Mouse (Mus musculus) adipocyte (in vitro differentiated cells): ENCODE measurements at regions not wholly inside any gene's neighbourhood (a gene's known extent, or its start where the extent isn't known, plus 50 kb on each side); places are given as distances from the start of the nearest gene placed in this dataset.

Experiments
- DNase-seq: peaks from one replicate; pipeline ENCODE4 v3.0.0-alpha.2; 2016; ENCODE audit warnings: low spot score

- DNase-seq: no peak
Measured at GRCm38 (mm10) chr8:93689832-93690471, 119.8 kb upstream of the Gnao1 start.

DNA sequence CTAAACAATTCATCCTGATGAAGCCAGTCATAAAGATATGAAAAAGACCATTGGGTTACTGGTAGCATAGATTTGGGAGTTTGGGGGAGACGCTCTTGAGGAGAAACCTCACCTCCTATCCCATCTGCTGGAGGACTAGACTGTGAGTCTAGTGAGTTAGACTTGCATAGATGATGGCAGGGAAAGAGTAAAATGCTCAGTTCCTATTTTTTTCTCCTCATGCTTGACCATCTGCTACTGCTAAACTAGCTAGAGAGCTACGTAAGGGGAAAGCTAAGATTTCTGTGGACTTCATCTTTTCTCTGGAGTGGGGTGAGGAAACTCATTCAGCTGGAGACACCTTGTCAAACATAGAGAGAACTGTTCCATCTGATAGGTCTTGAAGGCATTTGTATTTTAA lies 118.4 kb upstream of the Gnao1 start:
- no peak for DNase-seq

GRCm38 (mm10) chr8:93691826-93692225 lies 117.9 kb upstream of the Gnao1 start:
- no peak for DNase-seq

DNA sequence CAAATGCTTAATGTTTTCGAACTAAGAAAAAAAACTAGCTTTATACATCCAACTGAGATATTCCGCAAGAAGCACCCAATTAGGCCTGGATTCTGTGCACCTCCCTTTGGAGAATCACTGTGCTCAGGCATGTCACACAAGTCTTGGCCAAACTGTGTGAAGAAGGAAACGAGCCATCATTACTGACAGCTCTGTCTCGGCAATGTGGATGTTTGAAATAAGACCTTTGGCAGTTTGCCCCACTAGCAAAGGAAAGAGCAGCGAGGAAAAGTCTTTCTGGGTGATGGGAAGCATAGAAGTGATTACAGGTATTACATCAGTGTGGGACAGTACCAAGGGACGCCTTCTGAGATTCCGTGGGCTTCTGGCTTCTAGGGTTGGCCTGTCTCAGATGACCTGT lies 112.6 kb upstream of the Gnao1 start:
- DNase-seq: peak; percentile 6

DNA sequence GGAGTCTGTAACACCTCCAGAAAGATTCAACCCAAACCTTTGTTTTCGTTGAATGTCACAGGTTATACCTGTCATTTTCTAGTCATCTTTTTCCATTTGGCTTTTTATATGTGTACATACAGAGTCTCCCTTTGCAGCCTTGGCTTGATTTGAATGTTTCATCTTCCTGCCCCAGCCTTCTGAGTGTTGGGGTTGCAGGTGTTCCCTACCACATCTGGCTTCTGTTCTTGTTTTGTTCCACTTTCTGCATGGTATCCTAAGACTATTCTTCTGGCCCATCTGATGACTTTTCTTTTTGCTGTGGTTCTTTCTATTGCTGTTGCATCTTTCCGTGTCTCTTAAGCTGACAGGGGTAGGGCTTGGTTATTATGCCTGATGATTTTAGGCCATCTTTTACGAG lies 111.3 kb upstream of the Gnao1 start:
- no peak for DNase-seq

DNA sequence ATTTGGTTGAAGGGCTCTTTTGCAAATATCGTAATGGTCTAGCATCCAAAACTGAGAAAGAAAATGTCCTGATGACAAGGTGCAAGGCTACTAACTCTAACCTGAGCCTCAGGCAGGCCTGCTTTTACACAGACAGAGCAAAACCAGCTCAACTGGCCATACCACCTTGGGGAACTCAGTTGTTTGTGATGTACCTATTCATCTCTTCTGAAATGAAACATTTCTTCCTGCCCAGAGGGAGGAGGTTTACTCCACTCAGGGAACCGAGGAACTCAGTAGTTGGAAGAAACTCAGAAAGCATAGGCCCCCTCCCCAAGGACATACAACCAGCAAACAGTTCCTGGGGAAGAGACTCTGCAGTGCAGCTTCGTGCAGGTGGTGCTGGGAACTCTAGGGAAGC lies 108.4 kb upstream of the Gnao1 start:
- DNase-seq: no peak

DNA sequence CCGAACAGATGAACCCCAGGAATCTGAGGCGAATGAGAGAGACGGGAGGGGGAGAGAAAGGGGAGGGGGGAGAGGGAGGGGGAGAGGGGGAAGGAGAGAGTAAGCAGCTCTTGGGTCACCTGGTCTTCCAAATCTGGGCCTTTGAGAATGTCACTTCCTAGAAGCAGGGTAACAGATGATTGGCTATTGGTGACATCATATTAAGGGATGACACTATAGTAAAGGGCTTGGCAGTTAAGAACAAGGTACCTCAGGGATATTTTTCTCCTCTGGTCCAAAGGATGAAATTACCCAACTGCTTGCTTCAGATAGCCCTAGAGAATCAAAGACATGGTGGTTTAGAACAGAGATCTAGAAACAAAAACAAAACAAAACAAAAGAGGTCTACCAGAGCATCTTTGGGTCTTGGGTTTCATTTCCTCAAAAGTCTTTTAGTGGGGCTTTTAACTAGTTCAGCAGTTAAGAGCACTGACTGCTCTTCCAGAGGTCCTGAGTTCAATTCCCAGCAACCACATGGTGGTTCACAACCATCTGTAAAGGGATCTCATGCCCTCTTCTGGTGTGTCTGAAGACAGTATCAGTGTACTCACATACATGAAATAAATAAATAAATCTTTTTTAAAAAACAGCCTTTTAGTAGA lies 97.6 kb upstream of the Gnao1 start:
- no peak for DNase-seq

- DNase-seq: no peak
Measured at GRCm38 (mm10) chr8:93713221-93713620, 96.5 kb upstream of the Gnao1 start.

- no peak for DNase-seq
Measured at GRCm38 (mm10) chr8:93724896-93725489, 84.8 kb upstream of the Gnao1 start.

- DNase-seq: no peak
Measured at GRCm38 (mm10) chr8:93729124-93729930, 80.4 kb upstream of the Gnao1 start.

DNA sequence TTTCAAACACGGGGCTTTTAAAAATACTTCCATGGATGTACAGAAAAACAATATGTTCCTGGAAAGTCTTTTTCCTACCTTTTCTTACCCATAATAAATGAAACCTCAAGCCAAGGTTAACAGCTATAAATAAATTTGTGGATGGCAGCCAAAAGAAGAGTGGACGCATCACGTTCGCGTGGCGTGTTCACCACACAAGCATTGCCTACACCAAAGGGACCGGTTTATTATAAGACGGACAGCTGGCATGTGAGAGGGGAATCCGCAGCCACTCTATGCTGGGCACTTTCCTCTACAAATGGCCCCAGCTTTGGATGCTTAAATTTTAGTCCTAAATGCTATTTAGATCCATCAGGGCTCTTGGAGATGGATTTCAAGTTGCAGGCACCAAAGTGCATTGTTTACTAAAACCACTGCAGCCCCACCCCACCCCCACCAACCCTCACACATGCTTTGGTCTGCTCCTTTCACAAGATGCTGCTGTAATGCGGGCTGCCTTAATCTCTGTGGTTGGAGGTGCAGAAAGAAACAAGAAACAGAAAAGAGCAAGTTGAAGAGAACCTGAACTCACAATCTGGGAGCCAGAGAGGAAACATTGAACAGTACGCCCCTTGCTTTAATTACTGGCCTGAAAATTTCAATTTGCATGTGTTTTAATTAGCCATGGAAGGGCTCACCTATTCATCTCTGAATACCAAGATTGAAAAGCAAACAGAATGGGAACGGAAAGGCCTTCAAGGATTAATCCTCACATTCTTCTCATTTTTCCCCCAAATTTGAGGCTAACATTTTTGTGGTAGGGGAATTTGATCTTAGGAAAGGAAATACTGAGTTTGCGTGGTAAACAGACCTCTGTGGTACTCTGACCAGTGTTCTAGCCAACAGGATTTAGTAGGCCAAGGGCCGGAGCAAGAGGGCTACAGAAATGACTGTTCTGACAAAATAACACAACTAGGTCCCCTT lies 78.7 kb upstream of the Gnao1 start:
- DNase-seq: no peak

- DNase-seq: peak; percentile 6
Measured at GRCm38 (mm10) chr8:93734818-93735217, 74.9 kb upstream of the Gnao1 start.

DNA sequence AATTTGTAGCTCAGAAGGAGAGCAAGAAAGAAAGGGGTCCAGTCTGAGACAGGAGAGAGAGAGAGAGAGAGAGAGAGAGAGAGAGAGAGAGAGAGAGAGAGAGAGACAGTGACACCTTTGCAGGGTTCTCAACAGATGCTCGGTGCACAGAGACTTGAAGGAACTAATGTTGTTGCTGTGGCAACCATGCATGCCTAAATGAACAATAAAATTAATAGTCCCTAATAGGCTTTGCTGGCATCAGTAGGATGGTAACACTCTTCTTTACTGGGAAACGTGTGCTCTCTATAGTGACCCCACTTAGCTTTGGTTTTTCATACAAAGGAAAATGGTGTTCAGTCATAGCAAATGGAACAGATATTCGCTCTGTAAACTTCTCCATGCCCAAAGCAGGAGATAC lies 69.5 kb upstream of the Gnao1 start:
- DNase-seq: no peak

GRCm38 (mm10) chr8:93748720-93749119 lies 61.0 kb upstream of the Gnao1 start:
- DNase-seq: no peak

DNA sequence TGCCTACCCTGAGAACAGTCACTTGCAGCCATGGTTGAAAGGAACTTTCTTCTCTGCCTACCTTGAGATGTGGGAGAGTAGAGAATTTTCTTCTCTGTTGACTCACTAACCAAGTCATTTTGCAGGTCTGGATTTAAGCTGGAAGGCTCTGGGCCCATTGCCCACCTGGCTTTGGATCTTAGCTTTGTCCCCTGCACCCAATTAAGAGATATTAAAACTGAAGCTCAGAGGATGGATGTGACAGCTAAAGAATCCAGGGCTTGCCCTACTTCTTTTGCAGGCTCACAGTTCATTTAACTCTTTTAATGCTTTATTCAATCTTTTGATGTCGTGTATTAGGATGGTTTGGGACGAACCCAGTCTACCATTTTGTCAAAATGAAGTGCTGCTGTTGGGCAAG lies 58.8 kb upstream of the Gnao1 start:
- DNase-seq: no peak

DNA sequence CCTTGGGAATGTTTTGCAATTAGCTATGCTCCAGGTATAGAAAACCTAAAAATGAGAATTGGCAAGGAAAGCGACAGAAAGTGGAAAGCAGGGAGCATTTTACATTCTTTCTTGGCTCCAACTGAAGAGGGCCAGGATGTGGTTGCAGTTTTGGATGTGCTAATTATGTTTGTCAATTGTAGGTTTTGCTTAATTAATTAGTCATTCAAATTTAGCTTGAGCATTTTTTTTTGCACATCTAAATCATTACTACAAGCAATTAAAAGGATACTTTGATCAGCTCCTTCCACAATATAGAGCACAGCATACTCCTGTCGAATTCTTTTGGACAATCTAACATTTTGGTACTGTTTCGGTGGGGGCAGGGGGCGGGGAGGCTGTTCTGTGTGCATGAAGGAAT lies 53.8 kb upstream of the Gnao1 start:
- DNase-seq: no peak
